Mouse (Mus musculus) kidney, adult 2 months (tissue): ENCODE data around the gene Mbnl2. TPM values are rescaled to one million over a fixed set of nuclear protein-coding genes. Genes with fewer than 3 reads are reported as not detected.
A peak's percentile ranks its signal among the peaks of the same experiment; 100 is the strongest.

Experiments
- DNase-seq: peaks from one replicate; pipeline ENCODE4 v3.0.0; 2021
- H3K27ac ChIP-seq: fragments of 200-500 bp; 2 replicates; pipeline ENCODE4 v1.5.1; 2012; ENCODE audit warnings: low read depth, low read length, control low read depth, inconsistent platforms; ENCODE audit not compliant: insufficient read depth
- H3K27me3 ChIP-seq: fragments of 200-500 bp; replicated peaks from 2 replicates; pipeline ENCODE4 v1.6.1; 2012; ENCODE audit warnings: mild to moderate bottlenecking, moderate library complexity, low read length, inconsistent platforms; ENCODE audit not compliant: control insufficient read depth, insufficient read depth
- H3K36me3 ChIP-seq: fragments of 200-500 bp; 2 replicates; pipeline ENCODE4 v1.6.1; 2012; ENCODE audit warnings: mild to moderate bottlenecking, moderate library complexity, low read length, inconsistent platforms; ENCODE audit not compliant: control insufficient read depth, insufficient read depth
- H3K4me1 ChIP-seq: fragments of 200-500 bp; 2 replicates; pipeline ENCODE4 v1.6.1; 2011; ENCODE audit warnings: low read length; ENCODE audit not compliant: control insufficient read depth, insufficient read depth
- H3K4me3 ChIP-seq: fragments of 200-500 bp; 2 replicates; pipeline ENCODE4 v1.5.1; 2011; ENCODE audit warnings: mild to moderate bottlenecking, low read depth, low read length, control low read depth; ENCODE audit not compliant: insufficient read depth
- CTCF ChIP-seq: fragments of 200-500 bp; conservative IDR thresholded peaks from 2 replicates; pipeline ENCODE4 v1.5.1; 2011; ENCODE audit warnings: low read depth, mild to moderate bottlenecking, control low read depth, low read length, moderate library complexity, mixed read lengths; ENCODE audit not compliant: insufficient read depth, insufficient read length
- POLR2A ChIP-seq: fragments of 200-500 bp; IDR thresholded peaks from one replicate; pipeline ENCODE4 v1.6.1; 2011; ENCODE audit warnings: low read depth, low read length, control low read depth
- WGBS: fragments of 180-500 bp; shearing (Covaris S2); methylation state at CpG from one replicate; pipeline ENCODE4 v1.1.7; 2018; 5-methylcytosine and 5-hydroxymethylcytosine counted together
- polyA plus RNA-seq: library from polyadenylated mRNA; depleted of rRNA; stranded (reverse); fragments of >200 nt; gene quantifications from 2 replicates; pipeline ENCODE4 v1.2.3, GENCODE M21; 2012

Gene Mbnl2
- polyA plus RNA-seq, 1 experiment = 50.0 TPM

GRCm38 (mm10) chr14:120370044-120370443, 94.6 kb downstream of the Mbnl2 start:
- Histone ChIP-seq H3K36me3 (no peaks in the 10 kb centered on the region), H3K4me1 (peaks cover 58% of the 10 kb centered on the region), H3K27me3 (no peaks in the 10 kb centered on the region), H3K4me3 (no peak overlapping the region), H3K27ac (no peak overlapping the region)
- TF ChIP-seq POLR2A (no peak), CTCF (no peak)
- DNase-seq = no peak
- 77% methylated on average over 14 of the region's 14 CpGs for WGBS

GRCm38 (mm10) chr14:120370631-120371030, 95.2 kb downstream of the Mbnl2 start:
- DNase-seq = no peak
- TF ChIP-seq CTCF = no peak
- TF ChIP-seq POLR2A = no peak
- WGBS = 57% methylated on average over 11 of the region's 11 CpGs
- Histone ChIP-seq H3K27ac (no peak overlapping the region), H3K27me3 (no peaks in the 10 kb centered on the region), H3K36me3 (no peaks in the 10 kb centered on the region), H3K4me3 (no peak overlapping the region), H3K4me1 (peaks cover 58% of the 10 kb centered on the region)

- Histone ChIP-seq H3K27me3 (no peaks in the 10 kb centered on the region), H3K4me1 (peaks cover 58% of the 10 kb centered on the region), H3K27ac (no peak overlapping the region), H3K4me3 (no peak overlapping the region), H3K36me3 (no peaks in the 10 kb centered on the region)
- DNase-seq = no peak
- TF ChIP-seq POLR2A = no peak
- no peak for TF ChIP-seq CTCF
- WGBS = 59% methylated on average over 5 of the region's 5 CpGs
Measured at GRCm38 (mm10) chr14:120371174-120371573, 95.7 kb downstream of the Mbnl2 start.

GRCm38 (mm10) chr14:120373026-120374024, 97.9 kb downstream of the Mbnl2 start:
- H3K4me3 ChIP-seq = no peak overlapping the region
- no peaks in the 10 kb centered on the region for H3K27me3 ChIP-seq
- WGBS = 32% methylated on average over 11 of the region's 11 CpGs
- peak; percentile 60 for DNase-seq
- peaks cover 54% of the 10 kb centered on the region for H3K4me1 ChIP-seq
- H3K27ac ChIP-seq = peak overlapping the region; percentile 16
- no peaks in the 10 kb centered on the region for H3K36me3 ChIP-seq
- TF ChIP-seq CTCF (no peak), POLR2A (no peak)

- 94% methylated on average over 14 of the region's 14 CpGs for WGBS
- no peak overlapping the region for H3K27ac ChIP-seq
- no peak overlapping the region for H3K4me3 ChIP-seq
- H3K4me1 ChIP-seq = peaks cover 41% of the 10 kb centered on the region
- TF ChIP-seq CTCF (no peak), POLR2A (no peak)
- H3K36me3 ChIP-seq = no peaks in the 10 kb centered on the region
- no peaks in the 10 kb centered on the region for H3K27me3 ChIP-seq
- DNase-seq = no peak
Measured at GRCm38 (mm10) chr14:120374786-120375185, 99.3 kb downstream of the Mbnl2 start.

GRCm38 (mm10) chr14:120377192-120377591, 101.7 kb downstream of the Mbnl2 start:
- no peaks in the 10 kb centered on the region for H3K27me3 ChIP-seq
- 48% methylated on average over 4 of the region's 4 CpGs for WGBS
- 0 out of 2 replicates have a peak overlapping the region, but pooled peaks have one; percentile 1 for H3K27ac ChIP-seq
- TF ChIP-seq POLR2A = no peak
- no peak for TF ChIP-seq CTCF
- H3K4me1 ChIP-seq = peaks cover 36% of the 10 kb centered on the region
- no peak overlapping the region for H3K4me3 ChIP-seq
- no peak for DNase-seq
- no peaks in the 10 kb centered on the region for H3K36me3 ChIP-seq

GRCm38 (mm10) chr14:120378002-120378401, 102.5 kb downstream of the Mbnl2 start:
- TF ChIP-seq POLR2A (no peak), CTCF (no peak)
- Histone ChIP-seq H3K27ac (peak overlapping the region; percentile 6; the same call in 1 of the 2 replicates), H3K4me1 (peaks cover 29% of the 10 kb centered on the region), H3K27me3 (no peaks in the 10 kb centered on the region), H3K36me3 (no peaks in the 10 kb centered on the region), H3K4me3 (no peak overlapping the region)
- 40% methylated on average over 8 of the region's 8 CpGs for WGBS
- DNase-seq = no peak
